Mouse (Mus musculus): ENCODE measurements at regions not wholly inside any gene's neighbourhood (a gene's known extent, or its start where the extent isn't known, plus 50 kb on each side); places are given as distances from the start of the nearest gene placed in this dataset.

GRCm38 (mm10) chr14:39682306-39683000 lies 209.6 kb upstream of the Nrg3 start:
- DNase-seq (ENCODE audit: low read depth, low spot score) = peak; percentile 2

- peak; percentile 47 for DNase-seq (ENCODE audit: low read depth, low spot score)
These were observed 205.3 kb upstream of the Nrg3 start for GRCm38 (mm10) chr14:39678228-39678627.

- DNase-seq (ENCODE audit: low read depth, low spot score) = peak; percentile 50
These were observed 204.7 kb upstream of the Nrg3 start for GRCm38 (mm10) chr14:39677556-39677955.

- DNase-seq (ENCODE audit: low read depth, low spot score) = no peak
These were observed 165.9 kb upstream of the Nrg3 start for GRCm38 (mm10) chr14:39638776-39639175.

All from brain, adult 2 months (tissue).